Mouse (Mus musculus): Measurements from ENCODE around the gene Myo5c.
"Not testable (repeated sequence)": the region's sequence is repeated elsewhere in the genome, so short reads cannot be mapped to it uniquely, and the experiment has no call there.

The Myo5c gene

DNA sequence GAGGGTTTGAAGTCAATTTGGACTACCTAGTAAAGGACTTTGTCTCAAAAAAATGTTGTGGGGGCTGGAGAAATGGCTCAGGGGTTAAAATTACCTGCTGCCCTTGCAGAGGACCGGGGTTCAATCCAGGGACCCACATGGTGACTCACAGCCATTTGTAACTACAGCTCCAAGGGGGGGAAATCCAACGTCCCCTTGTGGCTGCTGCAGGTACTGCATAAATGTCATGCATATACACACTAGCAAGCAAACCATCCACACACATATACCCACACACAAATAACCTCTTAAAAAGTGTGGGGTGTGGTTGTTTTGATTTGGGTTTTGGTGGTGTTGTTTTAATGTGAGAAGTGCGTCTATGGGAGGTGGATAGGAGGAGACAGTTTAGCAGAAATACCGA lies 12.7 kb downstream of the Myo5c start:
- DNase-seq (ENCODE audit: low spot score) = no peak

DNA sequence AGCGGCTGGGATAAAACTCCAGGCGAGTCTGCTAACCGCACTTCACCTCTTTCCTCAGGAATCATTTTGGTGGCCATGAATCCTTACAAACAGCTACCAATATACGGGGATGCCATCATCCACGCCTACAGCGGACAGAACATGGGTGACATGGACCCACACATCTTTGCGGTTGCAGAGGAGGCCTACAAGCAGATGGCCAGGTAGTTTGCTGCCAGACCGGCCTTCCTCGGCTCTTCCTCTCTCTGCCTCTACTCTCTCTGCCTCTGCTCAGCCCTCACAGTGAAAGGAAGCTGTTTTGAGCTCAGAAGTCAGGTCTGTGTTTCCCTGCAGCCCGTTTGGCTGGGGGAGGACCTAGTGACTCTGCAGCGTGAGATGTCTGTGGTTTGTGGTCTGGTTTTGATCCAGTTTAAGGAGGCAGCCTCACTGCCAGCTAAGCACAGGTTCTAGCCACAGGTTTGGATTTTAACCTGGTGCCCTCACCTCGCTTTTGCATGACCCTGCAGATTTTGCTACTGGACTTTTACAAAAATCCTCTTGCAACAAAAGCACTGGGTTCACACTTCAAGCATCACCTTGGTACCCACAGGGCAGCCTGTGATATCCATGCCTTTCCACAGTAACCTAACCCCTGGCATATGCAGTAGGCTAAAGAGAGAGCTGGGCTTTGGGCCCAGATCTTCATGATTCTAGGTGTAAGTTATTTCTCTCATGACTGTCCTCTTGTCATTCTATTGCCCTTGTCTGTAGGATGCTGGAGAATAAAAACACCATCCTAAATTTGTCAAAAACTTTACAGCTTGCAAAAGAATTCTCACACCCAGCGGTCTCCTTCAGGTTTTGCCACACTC lies 14.5 kb downstream of the Myo5c start:
- no peak for DNase-seq (ENCODE audit: low spot score)

DNA sequence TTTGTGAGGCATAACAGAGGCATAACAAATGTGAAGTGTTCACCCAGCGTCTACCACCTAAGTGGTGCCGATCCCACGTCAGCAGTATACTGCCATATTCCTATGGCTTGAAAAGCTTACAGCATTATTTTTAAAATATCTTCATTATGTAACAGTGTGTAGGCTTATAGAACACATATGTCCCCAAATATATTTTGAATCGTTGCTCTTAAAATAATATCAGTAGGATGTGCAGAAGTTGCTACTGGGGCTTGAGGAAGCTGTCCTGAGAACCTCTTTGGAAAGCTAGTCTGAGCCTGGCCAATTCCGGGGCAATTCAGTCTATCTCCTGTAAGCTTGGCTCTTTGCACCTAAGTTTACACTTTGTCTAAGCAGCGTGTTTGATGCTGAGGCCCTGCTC lies 16.1 kb downstream of the Myo5c start:
- DNase-seq (ENCODE audit: low spot score) = no peak

DNA sequence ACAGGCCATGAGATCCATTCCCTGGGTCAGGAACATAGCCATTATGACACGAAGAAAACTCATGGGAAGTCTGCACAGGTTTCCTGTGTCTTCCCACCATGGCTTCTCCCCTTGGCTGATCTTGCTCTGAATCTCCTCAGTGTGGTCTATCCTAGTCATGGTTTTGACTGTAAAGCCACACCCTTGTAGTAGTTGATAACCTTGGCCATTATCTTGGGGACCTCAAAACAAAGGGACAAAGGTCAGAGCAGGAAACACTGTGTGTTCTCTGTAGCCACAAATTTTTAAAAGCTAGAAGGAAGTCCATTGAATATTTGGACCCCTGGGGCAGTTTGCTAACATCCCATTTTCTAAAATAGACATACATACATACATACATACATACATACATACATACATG lies 16.5 kb downstream of the Myo5c start:
- no peak for DNase-seq (ENCODE audit: low spot score)

DNA sequence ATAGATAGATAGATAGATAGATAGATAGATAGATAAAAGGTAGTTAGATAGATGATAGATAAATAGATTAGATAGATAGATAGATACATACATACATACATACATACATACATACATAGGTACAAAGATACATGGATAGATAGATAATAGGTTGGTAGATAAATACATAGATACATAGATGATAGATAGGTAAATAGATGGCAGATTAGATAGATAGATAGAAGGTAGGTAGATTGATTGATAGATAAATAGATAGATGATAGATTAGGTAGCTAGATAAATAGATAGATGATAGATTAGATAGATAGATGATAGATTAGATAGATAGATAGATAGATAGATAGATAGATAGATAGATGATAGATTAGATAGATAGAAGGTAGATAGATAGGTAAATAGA lies 17.1 kb downstream of the Myo5c start:
- DNase-seq (ENCODE audit: low spot score) = no peak

DNA sequence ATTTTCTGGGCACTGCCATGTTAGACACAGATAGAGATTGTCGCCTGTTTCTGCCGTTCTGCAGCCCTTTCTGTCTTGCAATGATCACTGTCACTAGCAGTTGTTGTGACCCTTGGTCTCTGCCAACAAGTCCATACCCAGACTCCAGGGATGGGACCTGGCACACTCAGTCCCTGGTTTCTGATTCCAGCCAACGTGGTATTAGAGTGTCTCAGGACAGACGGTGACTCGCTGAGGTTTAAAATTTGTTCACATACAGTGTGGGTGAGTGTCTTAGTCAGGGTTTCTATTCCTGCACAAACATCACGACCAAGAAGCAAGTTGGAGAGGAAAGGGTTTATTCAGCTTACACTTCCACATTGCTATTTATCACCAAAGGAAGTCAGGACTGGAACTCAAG lies 21.3 kb downstream of the Myo5c start:
- not testable (repeated sequence) for DNase-seq (ENCODE audit: low spot score)

DNA sequence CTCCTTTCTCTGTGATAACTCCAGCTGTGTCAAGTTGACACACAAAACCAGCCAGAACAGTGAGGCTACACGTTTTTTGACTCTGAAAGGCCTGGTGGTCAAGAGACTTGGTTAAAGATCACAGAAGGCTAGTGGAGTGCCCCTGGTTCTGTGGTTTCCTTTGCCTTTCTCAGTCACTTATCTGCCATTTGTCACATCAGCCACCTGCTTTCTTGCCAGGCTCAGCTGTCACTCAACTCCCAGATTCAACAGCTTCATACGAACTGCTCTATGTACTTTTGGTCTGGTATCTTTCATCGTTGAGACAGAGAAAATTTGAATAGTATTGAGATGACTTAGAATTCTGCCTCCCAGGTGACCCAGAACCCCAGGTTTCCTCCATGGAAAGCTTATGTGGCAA lies 21.9 kb downstream of the Myo5c start:
- no peak for DNase-seq (ENCODE audit: low spot score)

DNA sequence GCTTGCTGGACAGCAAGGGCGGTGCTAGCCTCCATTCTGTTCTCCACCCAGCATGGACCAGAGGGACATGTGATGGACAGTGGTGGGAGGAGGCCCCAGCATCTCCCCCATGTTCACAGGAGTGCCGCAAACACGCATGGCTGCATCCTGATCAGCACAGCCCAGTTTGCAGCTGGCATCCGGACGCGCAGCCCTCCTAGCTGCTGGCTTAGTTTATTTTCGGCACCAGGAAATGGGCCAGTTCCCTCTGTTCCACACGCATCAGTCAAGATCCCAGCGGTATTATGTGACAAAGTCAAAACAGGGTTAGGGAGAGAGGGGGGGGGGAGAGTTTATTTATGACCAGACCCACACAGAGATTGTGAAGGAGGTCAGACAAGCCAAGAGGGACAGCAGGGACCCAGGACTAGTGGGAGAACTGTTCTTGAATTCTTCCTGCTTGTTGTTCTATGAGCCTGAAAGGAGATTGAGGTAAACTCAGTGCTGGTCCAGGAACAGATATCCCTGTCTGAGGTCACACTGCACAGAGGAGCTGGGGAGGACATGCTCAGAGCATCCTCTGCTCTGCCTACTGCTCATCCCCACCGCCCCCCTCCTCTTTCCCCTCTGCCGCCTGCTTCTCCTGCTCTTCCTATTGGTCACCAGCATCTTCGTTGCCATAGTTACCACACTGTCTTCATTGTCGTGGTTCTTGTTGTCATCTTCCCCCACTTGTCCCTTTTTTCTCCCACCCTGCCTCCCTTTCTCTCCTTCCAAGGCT lies 22.6 kb downstream of the Myo5c start:
- DNase-seq (ENCODE audit: low spot score) = no peak

DNA sequence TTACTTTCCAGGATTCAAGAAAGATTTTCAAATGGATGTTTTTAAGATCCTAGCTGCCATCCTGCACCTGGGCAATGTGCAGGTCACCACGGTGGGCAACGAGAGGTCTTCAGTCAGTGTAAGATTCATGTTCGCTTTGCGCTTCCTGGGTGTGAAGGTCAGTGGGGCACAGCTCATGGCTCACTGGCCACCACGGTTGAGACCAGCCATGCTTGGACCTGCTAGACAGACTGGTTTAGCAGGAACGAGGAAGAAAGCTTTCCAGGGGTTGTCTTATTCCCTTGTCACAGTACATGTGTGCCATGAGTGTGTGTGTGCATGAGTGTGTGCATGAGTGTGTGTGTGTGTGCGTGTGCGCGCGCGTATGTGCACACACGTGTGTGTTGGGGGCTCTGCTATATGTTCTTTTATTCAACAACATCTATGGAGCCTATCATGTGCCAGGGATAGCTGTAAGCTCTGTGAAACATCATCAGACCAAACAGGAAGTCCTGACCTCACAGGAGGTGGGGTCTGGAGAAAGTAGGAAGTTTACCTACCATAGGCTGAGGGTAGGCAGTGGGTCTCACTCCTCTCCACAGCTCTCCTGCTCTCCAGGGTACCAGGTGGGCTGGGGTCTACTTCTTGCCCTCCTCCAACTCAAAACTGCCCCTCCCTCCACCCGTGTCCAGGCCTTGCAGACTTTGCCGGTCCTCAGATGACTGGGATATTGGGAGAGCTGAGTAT lies 24.2 kb downstream of the Myo5c start:
- DNase-seq (ENCODE audit: low spot score) = no peak

DNA sequence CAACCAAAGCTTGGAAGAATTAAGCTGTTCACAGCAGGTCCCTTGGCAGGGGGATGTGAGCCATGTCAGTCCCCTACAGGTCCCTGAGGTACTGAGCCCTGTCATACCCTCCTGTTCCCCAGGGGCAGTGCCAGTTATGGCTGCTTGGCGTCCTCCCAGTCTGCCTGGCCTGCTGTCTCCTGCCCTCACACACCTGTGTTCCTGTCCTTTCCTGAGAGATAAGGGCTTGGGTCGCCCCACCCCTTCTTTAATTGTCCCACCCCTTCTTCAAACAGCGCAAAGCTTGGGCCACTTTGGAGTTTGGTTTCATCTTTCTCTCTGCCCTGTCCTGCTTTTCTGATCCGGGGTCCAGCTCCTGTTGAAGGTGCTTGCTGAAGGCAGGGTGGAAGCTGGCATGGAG lies 27.0 kb downstream of the Myo5c start:
- DNase-seq (ENCODE audit: low spot score) = no peak

DNA sequence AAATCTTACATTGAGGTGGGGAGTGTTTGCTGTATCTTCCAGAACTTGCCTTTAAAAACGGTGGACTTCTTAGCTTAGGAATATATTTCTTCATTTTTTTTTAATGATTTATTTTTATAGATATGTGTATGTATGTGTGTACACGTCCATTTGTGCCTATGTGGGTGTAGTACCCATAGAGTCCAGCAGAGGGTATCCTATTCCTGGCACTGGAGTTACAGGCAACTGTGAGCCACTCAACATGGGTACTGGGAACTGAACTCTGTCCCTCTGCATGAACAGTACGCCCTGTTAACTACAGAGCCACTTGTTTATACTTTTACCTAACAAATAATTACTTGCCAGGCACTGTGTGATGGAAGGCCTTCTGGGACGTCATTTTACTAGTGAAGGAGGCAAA lies 27.8 kb downstream of the Myo5c start:
- DNase-seq (ENCODE audit: low spot score) = no peak

DNA sequence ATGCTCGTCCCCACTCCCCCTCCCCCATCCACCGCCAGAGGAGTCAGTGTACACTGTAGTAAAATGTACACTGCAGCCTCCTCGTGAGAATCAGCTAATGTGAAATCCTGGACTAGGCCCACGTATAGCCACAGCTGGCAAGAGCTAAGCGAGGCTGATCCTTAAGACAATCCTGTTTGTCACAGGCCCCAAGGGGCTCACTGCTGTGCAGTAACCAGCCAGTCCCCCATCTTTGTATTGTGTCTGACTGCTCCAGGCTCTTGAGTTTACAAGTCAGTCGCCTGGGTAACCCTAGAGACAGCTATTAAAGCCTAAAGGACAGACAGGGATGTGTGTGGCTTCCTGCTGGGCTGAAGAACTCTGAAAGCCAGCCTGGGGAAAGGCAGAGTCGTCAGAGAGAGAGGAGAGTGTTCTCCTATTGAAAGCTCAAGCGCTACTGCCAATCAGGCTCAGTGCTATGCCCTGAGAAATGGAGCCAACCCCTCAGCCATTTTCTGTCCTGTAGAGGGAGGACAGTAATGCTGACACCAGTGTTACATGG lies 29.6 kb downstream of the Myo5c start:
- no peak for DNase-seq (ENCODE audit: low spot score)

DNA sequence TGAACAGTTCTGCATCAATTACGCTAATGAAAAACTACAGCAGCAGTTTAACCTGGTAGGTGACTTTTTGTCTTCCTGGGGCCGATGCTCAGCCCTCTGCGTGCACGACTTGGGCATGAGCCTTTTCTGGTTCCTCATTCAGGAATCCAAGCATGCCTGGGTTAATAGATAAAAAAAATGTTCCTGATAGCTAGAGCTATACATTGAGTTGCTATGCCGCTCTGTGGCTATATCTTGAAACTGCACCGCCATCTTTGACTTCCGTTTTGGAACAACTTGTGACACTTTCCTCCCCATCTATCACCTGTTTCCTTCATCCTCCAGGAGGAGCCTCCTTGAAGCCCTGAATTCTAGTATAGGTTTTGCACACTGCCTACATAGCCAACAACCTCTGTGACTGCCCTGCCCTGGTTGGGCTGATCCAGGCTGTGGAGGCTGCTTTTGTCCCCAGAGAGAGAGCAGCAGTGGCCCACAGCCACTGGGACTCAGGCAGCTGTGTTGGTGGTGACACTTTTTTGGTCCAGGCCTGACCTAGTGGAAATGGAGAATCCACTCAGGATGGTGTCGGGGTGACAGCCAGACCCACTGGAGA lies 30.5 kb downstream of the Myo5c start:
- DNase-seq (ENCODE audit: low spot score) = no peak

DNA sequence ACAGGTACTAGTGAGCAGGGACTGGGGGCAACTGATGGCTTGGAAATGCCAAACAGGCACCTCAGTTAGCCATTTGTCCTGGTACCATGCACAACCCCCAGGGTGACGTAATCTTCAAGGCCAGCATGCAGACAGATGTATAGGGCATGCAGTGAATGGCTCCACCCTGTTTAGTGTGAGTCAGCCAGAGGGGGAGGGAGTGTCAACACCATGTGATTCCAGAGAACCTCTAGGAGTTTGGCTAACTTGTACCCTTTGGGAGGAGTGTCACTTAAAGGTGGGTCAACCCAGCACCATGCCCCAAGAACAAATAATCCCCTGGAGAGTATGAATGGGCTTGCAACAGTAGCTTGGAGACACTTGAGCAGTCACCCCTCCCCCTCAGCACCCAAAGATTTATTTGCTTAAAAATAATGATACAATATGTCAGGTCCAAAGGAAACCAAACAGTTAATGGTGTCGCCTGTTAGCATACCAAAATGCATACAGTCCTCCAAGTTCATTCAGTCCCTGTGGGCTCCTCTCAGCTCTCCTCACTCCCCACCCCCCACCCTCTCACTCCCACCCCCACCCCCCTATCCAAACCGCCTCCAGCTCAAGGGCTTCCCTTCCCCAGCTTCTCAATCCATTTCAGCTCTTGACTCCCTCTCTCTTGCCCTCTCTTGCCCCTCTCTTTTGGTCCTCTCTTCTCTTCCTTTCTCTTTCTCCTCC lies 32.3 kb downstream of the Myo5c start:
- DNase-seq (ENCODE audit: low spot score) = no peak

DNA sequence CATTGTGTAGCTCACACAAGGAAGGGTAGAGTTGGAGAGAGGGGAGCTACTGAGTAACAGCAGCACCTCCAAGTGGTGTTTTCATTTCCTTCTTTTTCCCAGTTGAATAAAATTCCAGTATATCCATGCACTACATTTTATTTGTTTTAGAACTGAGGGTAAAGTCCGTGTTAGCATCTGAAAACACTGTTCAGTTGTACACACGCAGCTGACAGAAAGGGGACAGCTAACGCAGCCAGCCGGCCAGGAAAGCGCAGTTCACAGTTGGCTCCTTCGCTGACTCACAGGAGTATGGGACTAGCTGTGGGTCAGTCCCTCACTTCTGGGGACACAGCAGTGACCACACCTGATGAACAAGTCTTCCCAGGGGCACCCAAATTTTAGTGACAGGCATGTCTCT lies 35.3 kb downstream of the Myo5c start:
- no peak for DNase-seq (ENCODE audit: low spot score)

DNA sequence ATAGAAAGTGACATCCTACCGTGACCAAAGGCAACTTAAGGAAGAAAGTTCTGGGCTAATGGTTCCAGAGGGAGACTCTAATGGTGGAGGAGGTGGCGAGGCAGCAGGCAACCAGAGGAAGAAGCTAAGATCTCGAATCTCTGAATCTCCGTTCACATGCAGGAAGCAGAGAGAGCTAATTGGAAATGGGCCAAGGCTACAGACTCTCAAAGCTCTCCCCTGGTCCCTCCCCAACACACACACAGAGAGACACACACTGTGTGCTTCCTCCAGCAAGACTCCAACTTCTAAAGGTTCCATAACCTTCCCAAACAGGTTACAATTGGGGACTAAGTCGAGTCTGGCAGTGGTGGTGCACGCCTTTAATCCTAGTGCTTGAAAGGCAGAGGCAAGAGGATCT lies 38.6 kb downstream of the Myo5c start:
- DNase-seq (ENCODE audit: low spot score) = no peak

DNA sequence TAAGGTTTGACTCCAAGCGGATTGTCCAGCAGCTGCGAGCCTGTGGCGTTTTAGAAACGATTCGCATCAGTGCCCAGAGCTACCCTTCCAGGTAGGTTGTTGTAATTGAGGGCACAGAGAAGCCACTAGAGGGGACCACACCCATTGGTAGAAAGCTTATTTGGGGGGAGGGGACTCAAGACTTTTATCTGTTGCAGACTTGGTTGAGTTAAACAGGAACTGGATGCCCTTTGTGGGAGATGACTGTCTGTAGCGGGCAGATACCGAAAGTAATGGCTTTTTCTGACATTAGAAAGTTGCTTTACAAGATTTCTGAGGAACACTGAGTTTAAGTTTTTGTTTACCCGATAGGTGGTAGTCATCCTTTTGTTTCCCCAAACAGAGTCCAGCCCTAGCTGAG lies 39.7 kb downstream of the Myo5c start:
- DNase-seq (ENCODE audit: low spot score) = no peak

DNA sequence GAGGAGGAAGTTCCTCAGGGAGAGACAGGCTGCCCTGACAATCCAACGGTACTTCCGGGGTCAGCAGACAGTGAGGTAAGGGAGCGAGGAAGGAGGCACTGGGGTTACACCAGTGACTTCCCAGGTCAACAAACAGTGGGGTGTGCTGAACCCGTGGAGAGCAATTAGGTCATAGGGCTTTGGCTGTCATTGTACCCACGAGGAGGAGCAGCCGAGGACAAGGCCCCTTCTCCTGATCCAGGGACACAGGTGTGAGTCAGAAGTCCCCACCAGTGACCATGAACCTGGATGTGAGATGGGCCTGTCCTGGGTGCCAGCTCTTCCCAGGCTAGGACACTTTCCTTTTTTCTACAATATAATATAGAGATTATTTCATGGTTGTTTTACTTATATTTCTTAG lies 41.8 kb downstream of the Myo5c start:
- DNase-seq (ENCODE audit: low spot score) = no peak

DNA sequence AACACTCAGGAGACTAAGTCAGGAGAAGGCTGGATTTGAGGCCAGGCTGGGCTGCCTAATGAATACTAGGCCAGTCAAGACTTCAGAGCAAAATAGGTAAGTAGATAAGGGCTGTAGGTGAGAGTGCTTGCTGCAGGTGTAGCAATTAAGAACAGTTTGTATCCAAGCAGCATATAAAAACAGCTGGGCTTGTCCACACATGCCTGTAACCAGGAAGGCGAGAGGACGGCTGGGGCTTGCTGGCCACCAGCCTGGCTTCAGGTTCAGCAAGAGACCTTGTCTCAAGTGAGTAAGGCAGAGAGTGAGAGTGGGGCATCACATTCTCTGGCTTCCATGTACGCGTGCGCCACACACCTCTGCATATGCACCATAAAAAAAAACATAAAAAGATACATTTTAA lies 42.7 kb downstream of the Myo5c start:
- DNase-seq (ENCODE audit: low spot score) = no peak

DNA sequence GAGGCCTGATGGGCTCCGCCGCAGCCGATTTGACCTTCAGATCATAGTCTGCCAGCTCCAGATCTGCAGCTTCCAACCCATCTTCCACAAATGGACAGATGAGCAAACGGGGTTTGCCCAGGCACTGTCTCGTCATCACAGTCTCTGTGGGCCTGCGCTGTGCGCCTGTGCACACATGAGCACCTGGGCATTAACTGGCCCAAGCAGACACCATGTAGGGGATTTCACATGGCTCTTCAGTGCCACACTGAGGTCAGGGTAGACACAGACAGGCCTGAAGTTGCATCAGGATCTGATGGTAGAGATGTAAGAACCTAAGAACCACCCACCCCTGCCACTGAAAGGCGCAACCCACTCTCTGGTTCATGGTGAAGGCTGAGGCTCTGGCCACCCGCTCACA lies 43.2 kb downstream of the Myo5c start:
- no peak for DNase-seq (ENCODE audit: low spot score)

DNA sequence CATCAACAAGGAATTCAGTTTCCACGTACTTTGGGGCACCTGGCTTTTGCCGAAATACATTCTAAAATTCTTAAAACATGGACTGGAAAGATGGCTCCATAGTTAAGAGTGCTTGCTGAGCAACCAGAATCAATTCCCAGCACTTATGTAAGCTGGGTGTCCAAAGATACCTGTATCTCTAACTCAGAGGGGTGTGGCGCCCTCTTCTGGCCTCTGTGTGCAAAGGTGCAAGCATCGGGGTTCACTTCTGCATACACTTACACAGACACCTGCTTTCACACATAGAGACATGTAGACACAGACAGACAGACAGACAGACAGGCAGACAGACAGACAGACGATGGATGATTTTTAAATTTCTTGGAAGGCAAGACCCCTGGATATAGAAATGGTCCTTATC lies 49.0 kb downstream of the Myo5c start:
- DNase-seq (ENCODE audit: low spot score) = no peak

DNA sequence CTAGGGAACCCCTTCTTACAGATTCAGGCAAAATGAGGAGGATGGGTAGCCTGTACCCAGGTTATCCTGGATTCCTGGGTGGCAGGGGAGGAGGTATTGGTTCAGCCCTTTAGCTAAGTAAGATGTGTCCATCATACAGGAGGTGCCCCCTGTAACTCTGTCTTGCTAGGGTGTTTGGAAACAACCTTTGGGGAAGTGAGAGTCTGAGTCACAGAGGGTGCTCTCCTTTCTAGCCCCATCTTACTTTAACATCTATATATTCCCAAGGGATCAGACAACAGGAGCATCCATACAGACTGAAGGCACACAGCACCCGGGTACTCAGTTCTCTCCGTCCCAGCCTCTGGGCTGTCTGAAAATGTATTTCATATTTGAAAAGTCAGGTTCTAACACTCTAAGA lies 50.4 kb downstream of the Myo5c start:
- no peak for DNase-seq (ENCODE audit: low spot score)

Measured in ovary, postnatal 10 days (tissue).